In the genomic region with DNA sequence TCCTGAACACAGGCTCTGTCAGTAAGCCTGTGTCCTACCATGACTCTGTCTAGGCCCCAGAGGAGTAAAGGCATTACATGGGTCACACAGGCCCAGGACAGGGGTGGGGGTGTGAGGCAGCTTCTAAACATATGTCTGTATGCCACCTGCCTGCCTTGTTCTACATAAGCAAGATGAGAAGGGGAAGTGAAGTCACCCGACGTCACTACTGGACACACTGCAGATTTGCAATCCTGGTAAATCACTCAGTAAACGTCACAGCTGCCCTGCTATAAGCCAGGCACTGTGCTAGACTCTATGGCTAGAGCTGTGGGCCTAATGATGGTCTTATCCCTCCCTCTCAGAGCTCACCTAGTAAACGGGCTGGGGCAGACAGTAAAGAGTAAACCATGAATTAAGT, we compare ENCODE assay signal across 26 mouse cellular contexts.
"Had no signal": no experiment of that assay in that cellular context is flagged by ENCODE, and none has a peak within 500 bp of the region (broad histone marks: within the 10 kb centered on the region; RNA-seq: fewer than 3 reads in every experiment).

No protein-coding gene starts in this region.

- H3K27ac ChIP-seq: heart, embryonic 13.5 days; heart, embryonic 15.5 days; hindbrain, embryonic 13.5 days; hindbrain, embryonic 15.5 days; hindbrain, postnatal 0 days; kidney, embryonic 15.5 days; kidney, postnatal 0 days; limb, embryonic 10.5 days; limb, embryonic 12.5 days; liver, embryonic 14.5 days had no signal

- H3K4me3 ChIP-seq: heart, embryonic 13.5 days; heart, embryonic 15.5 days; hindbrain, embryonic 13.5 days; hindbrain, embryonic 15.5 days; kidney, embryonic 15.5 days; limb, embryonic 10.5 days; limb, embryonic 12.5 days had no signal

- H3K36me3 ChIP-seq: heart, embryonic 13.5 days; heart, embryonic 15.5 days; hindbrain, embryonic 13.5 days; hindbrain, embryonic 15.5 days; kidney, embryonic 15.5 days; limb, embryonic 10.5 days; limb, embryonic 12.5 days had no signal

- H3K9me3 ChIP-seq: heart, embryonic 13.5 days; heart, embryonic 15.5 days; hindbrain, embryonic 13.5 days; hindbrain, embryonic 15.5 days; kidney, embryonic 15.5 days; limb, embryonic 10.5 days; limb, embryonic 12.5 days had no signal

- H3K9ac ChIP-seq: heart, embryonic 13.5 days; heart, embryonic 15.5 days; hindbrain, embryonic 13.5 days; hindbrain, embryonic 15.5 days; kidney, embryonic 15.5 days; limb, embryonic 12.5 days; liver, embryonic 14.5 days had no signal

- ATAC-seq: hindbrain, postnatal 0 days; intestine, embryonic 16.5 days had no signal

- H3K27me3 ChIP-seq: heart, embryonic 13.5 days; hindbrain, embryonic 13.5 days; hindbrain, embryonic 15.5 days; kidney, embryonic 15.5 days had no signal

- DNase-seq: gastrocnemius, postnatal 10 days; gastrocnemius, postnatal 25 days; heart, adult 18-20 months; heart, postnatal 14 days; heart, postnatal 36 days; kidney, adult 11 months; kidney, adult 2 months; kidney, adult 9 months; kidney, postnatal 14 days; kidney, postnatal 36 days; layer of hippocampus, adult 9-11 months; layer of hippocampus, postnatal 36 days; liver had no signal

- H3K4me2 ChIP-seq: heart, embryonic 11.5 days; heart, embryonic 13.5 days; heart, embryonic 15.5 days; hindbrain, embryonic 13.5 days; hindbrain, embryonic 15.5 days; kidney, embryonic 15.5 days; limb, embryonic 12.5 days; liver, embryonic 11.5 days had no signal
